Mouse (Mus musculus) forebrain, embryonic 15.5 days (tissue): ENCODE results near the gene Naa80. TPM values are rescaled to one million over a fixed set of nuclear protein-coding genes. Genes with fewer than 3 reads are reported as not detected.

Experiments used
- ATAC-seq: fragments of 200-750 bp; cut with Nextera tagmentation; replicated peaks from 2 replicates; pipeline ENCODE4 v1.8.0; 2017; ENCODE audit warnings: mild to moderate bottlenecking, moderate TSS enrichment, moderate library complexity
- H3K27ac ChIP-seq: fragments of 300-500 bp; sonication (generic); replicated peaks from 2 replicates; pipeline ENCODE4 v1.5.1; 2015; ENCODE audit warnings: mild to moderate bottlenecking, inconsistent platforms
- H3K27me3 ChIP-seq: fragments of 300-500 bp; sonication (generic); 2 replicates; pipeline ENCODE4 v1.6.1; 2015; ENCODE audit warnings: inconsistent platforms
- H3K36me3 ChIP-seq: fragments of 300-500 bp; sonication (generic); 2 replicates; pipeline ENCODE4 v1.6.1; 2015; ENCODE audit warnings: mild to moderate bottlenecking, inconsistent platforms
- H3K4me1 ChIP-seq: fragments of 300-500 bp; sonication (generic); 2 replicates; pipeline ENCODE4 v1.6.1; 2015; ENCODE audit warnings: inconsistent platforms
- H3K4me2 ChIP-seq: fragments of 300-500 bp; sonication (generic); replicated peaks from 2 replicates; pipeline ENCODE4 v1.6.1; 2015; ENCODE audit warnings: mild to moderate bottlenecking, inconsistent platforms
- H3K4me3 ChIP-seq: fragments of 300-500 bp; sonication (generic); 2 replicates; pipeline ENCODE4 v1.5.1; 2015; ENCODE audit warnings: mild to moderate bottlenecking, inconsistent platforms
- H3K9ac ChIP-seq: fragments of 300-500 bp; sonication (generic); replicated peaks from 2 replicates; pipeline ENCODE4 v1.6.1; 2015; ENCODE audit warnings: mild to moderate bottlenecking, inconsistent platforms
- H3K9me3 ChIP-seq: fragments of 300-500 bp; sonication (generic); 2 replicates; pipeline ENCODE4 v1.6.1; 2016; ENCODE audit warnings: inconsistent platforms
- WGBS: fragments of 180-500 bp; shearing (Covaris S2); methylation state at CpG from one replicate; pipeline ENCODE4 v1.1.7; 2015; ENCODE audit warnings: mixed read lengths; 5-methylcytosine and 5-hydroxymethylcytosine counted together
- polyA plus RNA-seq: library from polyadenylated mRNA; unstranded; fragments of >200 nt; fragmentation: Nextera tagmentation; extraction: Ambion mirVana; gene quantifications from 2 replicates; pipeline ENCODE4 v1.2.1, GENCODE M21; 2015

Gene Naa80
- polyA plus RNA-seq, 1 experiment from 2014 or later = 14.7 TPM

DNA sequence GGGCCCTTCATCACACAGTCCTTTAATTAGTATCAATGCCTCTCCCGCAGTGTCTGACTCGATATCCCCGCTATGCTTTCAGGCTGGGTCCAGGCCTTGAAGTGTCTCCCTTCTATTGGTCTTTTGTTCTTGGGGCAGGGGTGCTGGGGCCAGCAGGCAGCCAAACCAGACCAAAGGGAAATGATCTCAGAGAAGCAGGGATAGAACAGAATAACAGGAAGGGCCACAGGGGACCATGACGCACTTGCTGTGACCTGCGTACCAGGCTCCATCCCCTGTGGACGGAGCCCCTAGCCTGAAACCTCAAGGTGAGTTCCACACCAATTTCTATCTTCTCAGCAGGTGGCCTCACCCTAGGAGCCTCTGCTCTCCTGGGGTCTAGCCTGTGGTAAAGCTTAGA, 39.4 kb downstream of the Naa80 start:
- Histone ChIP-seq H3K9me3 (no peaks in the 10 kb centered on the region), H3K4me3 (no peak overlapping the region), H3K27me3 (no peaks in the 10 kb centered on the region), H3K36me3 (peaks cover 68% of the 10 kb centered on the region), H3K27ac (peak overlapping the region; percentile 44; the same call in 1 of the 2 replicates), H3K4me2 (no peak overlapping the region), H3K9ac (no peak overlapping the region), H3K4me1 (peaks cover 8% of the 10 kb centered on the region)
- ATAC-seq = no peak
- 85% methylated on average over 6 of the region's 6 CpGs for WGBS

DNA sequence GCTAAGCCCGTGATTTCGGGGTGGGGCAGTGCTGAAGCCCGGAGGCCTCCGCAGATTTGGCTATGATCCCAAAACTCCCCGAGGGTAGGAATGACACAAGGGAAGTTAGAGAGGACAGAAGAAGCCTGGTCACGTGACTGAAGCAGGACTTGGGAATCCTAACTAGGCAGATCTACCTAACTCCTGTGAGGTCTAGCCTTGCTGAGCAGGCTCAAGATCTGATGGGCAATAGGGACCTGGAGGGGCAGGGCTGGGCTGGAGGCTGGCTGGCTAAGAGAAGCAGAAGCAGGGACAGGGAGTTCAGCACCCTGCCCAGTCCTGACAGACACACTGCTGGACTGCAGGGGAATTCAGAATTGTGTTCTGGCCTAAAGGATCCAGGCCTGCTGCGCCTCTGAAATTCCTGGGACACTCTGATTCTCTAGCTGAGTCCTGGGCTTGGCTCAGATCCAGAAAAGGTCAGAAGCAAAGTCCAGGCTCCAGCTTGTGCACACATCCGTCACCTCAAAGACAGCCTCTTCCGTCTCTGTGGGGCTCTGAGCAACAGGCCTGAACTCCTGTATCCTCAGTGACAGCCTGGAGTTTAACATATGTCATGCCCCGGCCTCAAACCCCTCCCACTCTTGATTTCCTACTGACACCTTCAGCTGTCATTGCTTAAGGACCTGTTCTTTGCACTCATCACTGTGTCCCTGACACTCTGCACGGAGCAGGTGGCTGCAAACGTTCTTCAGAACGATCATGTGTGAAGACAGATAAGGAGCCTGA, 40.3 kb downstream of the Naa80 start:
- Histone ChIP-seq H3K9me3 (no peaks in the 10 kb centered on the region), H3K4me2 (no peak overlapping the region), H3K27me3 (no peaks in the 10 kb centered on the region), H3K36me3 (peaks cover 66% of the 10 kb centered on the region), H3K4me1 (peaks cover 6% of the 10 kb centered on the region), H3K4me3 (no peak overlapping the region), H3K27ac (peak overlapping the region; percentile 44), H3K9ac (no peak overlapping the region)
- no peak for ATAC-seq
- WGBS = 42% methylated on average over 13 of the region's 13 CpGs

DNA sequence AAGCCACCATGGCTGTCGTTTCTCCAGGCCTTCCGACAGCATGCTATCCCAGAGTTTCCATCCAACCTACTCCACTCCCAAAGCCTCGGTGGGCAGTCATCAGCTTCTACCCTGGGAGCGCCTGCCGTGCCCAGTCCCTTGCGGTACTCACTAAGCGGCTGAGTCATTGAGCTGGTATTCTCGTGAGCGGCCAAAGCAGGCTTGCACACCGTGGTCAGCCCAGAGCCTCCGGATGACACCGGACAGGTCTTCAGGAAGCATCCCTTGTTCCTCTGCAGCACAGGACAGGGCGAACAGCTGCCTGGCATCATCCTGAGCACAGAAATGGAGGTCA, 40.8 kb downstream of the Naa80 start:
- no peak overlapping the region for H3K4me2 ChIP-seq
- peak overlapping the region; percentile 44; the same call in 1 of the 2 replicates for H3K27ac ChIP-seq
- H3K9me3 ChIP-seq = no peaks in the 10 kb centered on the region
- peaks cover 65% of the 10 kb centered on the region for H3K36me3 ChIP-seq
- no peak for ATAC-seq
- H3K27me3 ChIP-seq = no peaks in the 10 kb centered on the region
- no peak overlapping the region for H3K9ac ChIP-seq
- 84% methylated on average over 13 of the region's 13 CpGs for WGBS
- H3K4me1 ChIP-seq = peaks cover 10% of the 10 kb centered on the region
- H3K4me3 ChIP-seq = no peak overlapping the region

DNA sequence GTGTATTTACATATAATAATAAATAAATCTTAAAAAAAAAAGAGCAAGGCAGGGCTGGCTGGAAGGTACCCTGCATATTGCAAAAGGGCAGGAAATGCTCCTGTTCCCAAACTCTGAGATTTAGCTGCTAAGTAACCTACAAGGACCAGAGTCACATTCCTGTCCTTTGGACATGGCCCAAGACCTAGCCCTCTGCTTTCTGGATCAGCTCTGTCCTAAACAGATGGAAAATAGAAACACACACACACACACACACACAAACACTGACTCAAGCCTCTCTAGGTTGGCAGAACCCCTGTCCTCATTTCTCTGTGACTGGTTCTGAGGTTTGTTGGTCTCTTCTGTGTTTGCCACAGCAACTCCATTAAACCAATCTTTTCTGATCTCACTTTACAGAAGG, 42.3 kb downstream of the Naa80 start:
- H3K9me3 ChIP-seq = no peaks in the 10 kb centered on the region
- peaks cover 19% of the 10 kb centered on the region for H3K4me1 ChIP-seq
- H3K27me3 ChIP-seq = no peaks in the 10 kb centered on the region
- H3K27ac ChIP-seq = no peak overlapping the region
- no peak overlapping the region for H3K4me3 ChIP-seq
- no peak overlapping the region for H3K9ac ChIP-seq
- H3K36me3 ChIP-seq = peaks cover 55% of the 10 kb centered on the region
- no peak overlapping the region for H3K4me2 ChIP-seq
- ATAC-seq = no peak

DNA sequence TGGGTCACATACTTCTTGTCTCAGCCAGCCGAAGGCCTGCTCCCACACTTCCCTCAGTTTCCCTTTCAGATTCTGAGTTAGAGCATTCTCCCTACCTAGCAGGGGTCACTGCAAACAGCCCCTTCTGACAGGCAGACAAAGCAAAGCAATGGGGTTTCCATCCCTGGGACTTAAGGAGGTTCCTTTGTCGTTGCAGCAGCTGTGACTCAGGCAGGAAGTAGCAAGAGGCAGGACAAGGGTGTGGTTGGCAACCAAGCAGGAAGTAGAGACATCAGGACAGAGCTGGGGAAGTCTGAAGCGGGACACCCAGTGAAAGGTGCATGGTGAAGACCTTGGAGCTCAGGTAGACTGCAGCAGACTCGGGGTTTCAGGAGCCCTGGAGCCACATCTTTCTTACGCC, 45.9 kb downstream of the Naa80 start:
- no peak for ATAC-seq
- Histone ChIP-seq H3K27ac (peak overlapping the region; percentile 89), H3K4me1 (peaks cover 49% of the 10 kb centered on the region)

DNA sequence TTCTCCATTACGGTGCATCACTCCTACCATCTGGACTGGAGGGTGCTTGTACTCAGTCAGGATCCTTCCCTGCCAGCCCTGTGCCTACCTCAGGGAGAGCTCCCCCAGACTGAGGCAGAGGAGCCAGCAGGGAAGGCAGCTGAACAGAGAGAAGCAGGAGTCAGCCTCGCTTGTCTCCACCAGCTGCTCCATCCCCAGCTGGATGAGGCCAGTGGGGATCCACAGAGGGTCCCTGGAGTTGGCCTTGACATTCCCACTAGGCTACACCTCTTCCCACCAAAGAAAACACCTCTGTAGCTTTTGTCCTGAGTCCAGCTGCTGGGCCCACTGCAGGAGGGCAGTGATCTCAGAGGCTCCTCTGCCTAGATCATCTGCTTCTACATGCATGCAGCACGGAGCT, 46.3 kb downstream of the Naa80 start:
- no peak overlapping the region for H3K4me3 ChIP-seq
- 78% methylated on average over 3 of the region's 3 CpGs for WGBS
- no peak for ATAC-seq
- H3K4me2 ChIP-seq = no peak overlapping the region
- peak overlapping the region; percentile 89 for H3K27ac ChIP-seq
- peaks cover 21% of the 10 kb centered on the region for H3K36me3 ChIP-seq
- H3K9ac ChIP-seq = no peak overlapping the region
- H3K9me3 ChIP-seq = no peaks in the 10 kb centered on the region
- H3K4me1 ChIP-seq = peaks cover 53% of the 10 kb centered on the region
- no peaks in the 10 kb centered on the region for H3K27me3 ChIP-seq

More for the DNA sequence above, 45.9 kb downstream of the Naa80 start:
- H3K4me3 ChIP-seq = no peak overlapping the region
- no peaks in the 10 kb centered on the region for H3K27me3 ChIP-seq
- H3K9me3 ChIP-seq = no peaks in the 10 kb centered on the region
- H3K9ac ChIP-seq = no peak overlapping the region
- H3K4me2 ChIP-seq = no peak overlapping the region
- H3K36me3 ChIP-seq = peaks cover 25% of the 10 kb centered on the region
- 65% methylated on average over 5 of the region's 5 CpGs for WGBS

DNA sequence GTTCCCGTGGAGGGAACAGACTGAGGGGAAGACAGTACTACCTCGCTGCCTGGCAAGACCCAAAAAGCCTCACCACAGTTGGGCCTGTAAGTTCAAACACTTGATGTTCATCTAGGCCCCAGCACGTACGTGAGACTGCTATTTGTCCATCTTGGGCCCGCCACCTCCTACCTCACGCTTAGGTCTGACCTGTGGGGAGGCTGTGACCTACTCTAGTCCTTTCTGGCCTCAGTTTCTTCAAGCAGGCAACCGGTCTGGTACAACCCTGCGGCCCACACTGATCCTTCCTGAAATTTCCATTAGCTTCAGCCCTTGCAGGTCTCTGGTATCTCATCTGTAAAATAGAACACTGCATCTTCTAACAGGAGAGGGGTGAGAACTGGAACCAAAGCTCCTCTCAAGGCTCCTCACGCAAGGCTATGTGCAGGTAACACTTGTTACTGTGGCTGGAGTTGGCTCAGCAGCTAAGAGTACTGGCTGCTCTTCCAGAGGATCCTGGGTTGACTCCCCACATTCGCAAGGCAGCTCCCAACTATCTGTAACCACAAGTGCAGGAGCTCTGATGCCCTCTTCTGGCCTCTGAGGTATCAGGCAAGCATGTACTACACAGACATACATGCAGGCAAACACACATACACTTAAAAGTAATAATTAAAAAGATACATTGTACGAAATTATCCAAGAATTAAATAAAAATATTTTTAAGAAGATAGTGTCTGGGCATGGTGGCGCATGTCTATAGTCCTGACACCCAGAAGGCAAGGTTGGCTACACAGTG, 46.9 kb downstream of the Naa80 start:
- Histone ChIP-seq H3K27ac (peak overlapping the region; percentile 89), H3K4me2 (no peak overlapping the region), H3K36me3 (peaks cover 17% of the 10 kb centered on the region; the same call in 1 of the 2 replicates), H3K27me3 (no peaks in the 10 kb centered on the region), H3K9ac (no peak overlapping the region; the same call in 1 of the 2 replicates), H3K4me1 (peaks cover 59% of the 10 kb centered on the region), H3K4me3 (no peak overlapping the region), H3K9me3 (no peaks in the 10 kb centered on the region)
- ATAC-seq = no peak
- WGBS = 84% methylated on average over 12 of the region's 12 CpGs

DNA sequence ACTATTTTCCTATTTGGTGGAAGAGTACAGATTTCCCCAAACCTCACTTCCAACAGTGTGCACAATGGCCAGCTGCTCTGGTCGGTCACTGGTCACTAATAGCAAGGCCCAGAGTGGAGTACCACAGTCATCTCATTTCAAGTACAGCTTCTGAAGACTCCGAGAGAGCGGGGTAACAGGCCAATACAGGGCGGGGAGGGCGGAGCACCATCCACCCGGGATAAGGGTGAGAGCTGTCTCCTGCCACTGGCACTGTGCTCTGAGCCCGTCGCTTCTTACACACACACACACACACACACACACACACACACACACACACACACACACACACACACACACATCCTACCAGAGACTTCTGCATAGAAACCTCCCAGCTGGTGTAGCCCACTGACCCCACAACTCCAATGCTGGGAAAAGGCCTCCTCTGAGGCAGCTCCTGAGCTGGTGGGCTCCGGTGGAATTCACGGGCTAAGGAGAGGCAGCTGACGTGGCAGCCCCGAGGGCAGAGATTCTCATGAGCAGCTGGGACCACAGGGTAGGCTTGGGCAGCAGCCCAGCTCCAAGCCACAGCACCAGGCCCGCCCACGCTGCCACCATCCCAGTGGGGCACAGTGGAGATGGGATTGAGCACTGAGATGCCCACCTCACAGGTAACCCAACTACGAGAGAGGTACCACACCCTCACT, 47.6 kb downstream of the Naa80 start:
- peak overlapping the region; percentile 89 for H3K27ac ChIP-seq
- ATAC-seq = peak; percentile 53
- no peaks in the 10 kb centered on the region for H3K9me3 ChIP-seq
- no peaks in the 10 kb centered on the region for H3K27me3 ChIP-seq
- H3K4me1 ChIP-seq = peaks cover 67% of the 10 kb centered on the region
- WGBS = 17% methylated on average over 15 of the region's 15 CpGs
- peak overlapping the region; percentile 19 for H3K4me3 ChIP-seq
- H3K36me3 ChIP-seq = peaks cover 17% of the 10 kb centered on the region; the same call in 1 of the 2 replicates
- peak overlapping the region; percentile 44 for H3K9ac ChIP-seq
- H3K4me2 ChIP-seq = peak overlapping the region; percentile 38

DNA sequence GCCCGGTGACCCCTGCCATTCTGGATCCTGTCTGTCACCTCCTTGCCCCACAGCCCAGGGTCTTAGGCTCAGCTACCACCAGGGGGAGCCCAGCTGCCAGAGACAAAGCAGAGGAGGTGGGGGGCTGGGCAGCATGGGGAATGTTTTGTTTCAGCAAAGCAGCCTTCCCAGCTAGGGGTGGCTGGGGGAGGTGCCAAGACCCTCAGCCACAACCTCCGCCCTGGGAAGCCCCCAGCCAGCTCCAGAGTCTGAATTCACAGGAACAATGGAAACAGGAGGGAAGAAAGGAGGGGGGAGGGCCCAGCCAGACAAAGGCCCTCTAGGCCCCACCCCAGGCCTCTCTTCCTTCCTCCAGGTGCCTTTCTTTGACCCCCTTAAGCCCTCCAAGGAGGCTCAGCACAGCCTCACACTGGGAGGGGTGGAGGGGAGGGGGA, 48.2 kb downstream of the Naa80 start:
- peak overlapping the region; percentile 89 for H3K27ac ChIP-seq
- WGBS = 0% methylated on average over 2 of the region's 2 CpGs
- peaks cover 17% of the 10 kb centered on the region; the same call in 1 of the 2 replicates for H3K36me3 ChIP-seq
- peak; percentile 67 for ATAC-seq
- H3K9me3 ChIP-seq = no peaks in the 10 kb centered on the region
- H3K9ac ChIP-seq = peak overlapping the region; percentile 44
- peak overlapping the region; percentile 38 for H3K4me2 ChIP-seq
- no peaks in the 10 kb centered on the region for H3K27me3 ChIP-seq
- H3K4me3 ChIP-seq = peak overlapping the region; percentile 19
- peaks cover 72% of the 10 kb centered on the region for H3K4me1 ChIP-seq

DNA sequence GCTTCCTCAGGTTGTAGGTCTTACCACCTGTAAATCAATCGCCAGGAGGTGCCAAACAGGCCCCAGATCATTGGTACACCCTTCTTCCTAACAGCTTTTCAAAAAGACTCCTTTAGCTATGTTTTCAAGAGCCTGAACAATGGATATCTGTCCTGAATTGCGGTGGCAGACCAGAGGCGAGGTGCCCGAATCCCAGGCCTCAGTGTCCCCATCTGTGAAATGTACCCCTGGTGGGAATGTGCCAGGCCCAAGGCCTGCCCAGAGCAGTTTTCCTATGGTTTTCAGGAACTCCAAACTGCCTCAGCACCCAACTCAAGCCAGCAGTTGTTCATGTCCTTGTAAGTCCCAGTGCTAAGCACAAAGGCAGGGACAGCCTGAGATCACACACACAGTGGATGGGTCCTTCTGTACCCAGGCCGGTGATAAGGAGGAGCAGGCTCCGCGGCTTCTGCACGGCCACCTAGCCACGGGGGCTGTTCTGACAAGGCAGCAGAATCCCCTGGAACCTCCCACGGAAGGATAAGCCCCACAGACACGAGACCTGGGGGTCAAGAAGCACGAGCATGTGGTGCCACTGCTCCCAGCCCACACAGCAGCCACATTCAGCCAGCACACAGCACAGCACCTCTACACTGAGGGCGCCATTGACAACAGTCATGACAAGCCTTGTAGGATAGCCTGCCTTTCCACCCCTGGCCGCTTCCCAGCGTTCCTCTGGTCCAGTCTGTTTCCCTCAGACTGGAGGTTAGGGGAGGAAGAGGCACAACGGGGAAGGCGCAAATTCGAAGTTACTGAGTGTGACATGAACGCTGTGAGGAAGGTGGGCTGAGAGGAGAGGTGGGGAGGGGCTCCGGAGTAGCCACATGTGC, 48.9 kb downstream of the Naa80 start:
- Histone ChIP-seq H3K4me1 (peaks cover 80% of the 10 kb centered on the region), H3K36me3 (peaks cover 9% of the 10 kb centered on the region; the same call in 1 of the 2 replicates), H3K4me2 (peak overlapping the region; percentile 38), H3K9ac (peak overlapping the region; percentile 33), H3K27ac (peak overlapping the region; percentile 89), H3K4me3 (no peak overlapping the region), H3K9me3 (no peaks in the 10 kb centered on the region), H3K27me3 (no peaks in the 10 kb centered on the region)
- 13% methylated on average over 20 of the region's 20 CpGs for WGBS
- no peak for ATAC-seq

DNA sequence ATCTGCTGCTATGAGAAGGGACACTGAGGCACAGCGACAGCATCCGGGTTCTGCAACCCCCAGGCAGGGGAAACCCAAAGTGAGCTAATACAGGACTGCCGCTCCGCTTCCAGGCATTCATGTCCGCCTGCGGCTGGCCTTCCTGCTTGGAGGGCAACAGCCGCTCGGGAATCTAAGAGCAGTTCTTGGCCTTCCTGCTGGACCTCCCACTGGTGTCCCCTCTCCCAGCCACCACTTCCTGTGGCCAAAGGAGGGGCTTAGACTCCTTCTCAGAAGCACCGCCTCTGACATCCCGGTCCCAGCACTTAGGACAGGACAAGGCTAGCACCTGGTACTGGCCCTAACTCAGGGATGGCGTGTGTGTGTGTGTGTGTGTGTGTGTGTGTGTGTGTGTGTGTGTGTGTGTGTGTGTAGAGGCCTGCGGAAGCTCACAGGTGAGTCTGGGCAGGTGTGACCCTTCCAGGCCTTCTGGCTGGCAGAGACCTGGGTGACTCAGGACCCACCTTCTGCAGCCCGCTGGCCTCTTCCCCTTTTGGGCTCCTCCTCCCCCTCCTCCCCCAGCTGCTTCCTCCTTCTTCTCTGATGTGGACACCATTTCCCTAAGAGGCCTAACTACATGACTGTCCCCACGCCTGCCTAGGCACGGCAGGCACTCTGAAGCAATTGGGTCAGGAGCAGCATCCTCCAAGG, 50.2 kb downstream of the Naa80 start:
- ATAC-seq = no peak
- no peaks in the 10 kb centered on the region for H3K9me3 ChIP-seq
- H3K27ac ChIP-seq = peak overlapping the region; percentile 89
- 0 out of 2 replicates have a peak, but pooled peaks cover 4% of the 10 kb centered on the region for H3K36me3 ChIP-seq
- H3K4me1 ChIP-seq = peaks cover 88% of the 10 kb centered on the region
- 34% methylated on average over 15 of the region's 15 CpGs for WGBS
- H3K9ac ChIP-seq = peak overlapping the region; percentile 33
- H3K27me3 ChIP-seq = no peaks in the 10 kb centered on the region
- H3K4me3 ChIP-seq = no peak overlapping the region
- peak overlapping the region; percentile 36 for H3K4me2 ChIP-seq
